Mouse (Mus musculus): ENCODE measurements at regions not wholly inside any gene's neighbourhood (a gene's known extent, or its start where the extent isn't known, plus 50 kb on each side); places are given as distances from the start of the nearest gene placed in this dataset.

DNA sequence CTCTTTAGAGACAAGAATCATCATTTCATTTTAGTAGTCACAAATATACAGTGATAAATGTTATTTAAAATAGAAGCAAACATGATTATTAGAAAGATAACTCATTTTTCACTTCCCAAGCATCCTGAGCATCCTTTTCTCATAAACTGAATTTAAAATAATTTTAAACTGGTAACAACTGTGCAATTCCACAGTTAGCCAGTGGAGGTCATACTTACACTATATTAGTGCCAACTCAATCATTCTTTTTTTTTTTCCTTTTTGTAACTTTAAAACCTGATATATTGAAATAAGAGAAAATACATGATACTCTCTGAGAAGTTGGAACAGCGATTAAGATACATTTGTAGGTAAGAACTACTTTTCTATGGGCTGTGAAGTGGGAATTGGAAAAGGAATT lies 113.2 kb upstream of the Gm17509 start:
- CTCF ChIA-PET = interaction anchor here (1.2 kb wide), 1 partner anchor 1016 kb away, joined by 3 read pairs; no protein-coding TSS in a partner anchor

DNA sequence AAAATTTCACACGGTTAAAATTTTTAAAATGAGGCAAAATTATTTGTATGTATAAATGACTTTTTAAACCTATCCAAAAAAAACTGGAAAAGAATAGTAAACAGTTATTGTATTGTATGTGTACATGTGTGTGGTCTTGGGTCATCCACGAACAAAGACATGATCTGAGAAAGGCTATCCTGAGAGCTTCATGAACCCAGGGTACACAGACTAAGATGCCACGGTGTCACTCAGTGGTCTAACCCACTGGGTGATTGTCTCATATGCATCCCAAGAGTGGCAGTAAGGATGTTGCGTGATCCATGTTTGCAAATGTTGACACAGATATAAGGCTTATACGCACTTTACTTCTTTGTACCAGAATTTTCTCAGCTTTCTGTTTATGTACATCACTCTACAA lies 113.7 kb upstream of the Gm17509 start:
- CTCF ChIA-PET = interaction anchor here (1.2 kb wide), 1 partner anchor 1016 kb away, joined by 3 read pairs; no protein-coding TSS in a partner anchor

DNA sequence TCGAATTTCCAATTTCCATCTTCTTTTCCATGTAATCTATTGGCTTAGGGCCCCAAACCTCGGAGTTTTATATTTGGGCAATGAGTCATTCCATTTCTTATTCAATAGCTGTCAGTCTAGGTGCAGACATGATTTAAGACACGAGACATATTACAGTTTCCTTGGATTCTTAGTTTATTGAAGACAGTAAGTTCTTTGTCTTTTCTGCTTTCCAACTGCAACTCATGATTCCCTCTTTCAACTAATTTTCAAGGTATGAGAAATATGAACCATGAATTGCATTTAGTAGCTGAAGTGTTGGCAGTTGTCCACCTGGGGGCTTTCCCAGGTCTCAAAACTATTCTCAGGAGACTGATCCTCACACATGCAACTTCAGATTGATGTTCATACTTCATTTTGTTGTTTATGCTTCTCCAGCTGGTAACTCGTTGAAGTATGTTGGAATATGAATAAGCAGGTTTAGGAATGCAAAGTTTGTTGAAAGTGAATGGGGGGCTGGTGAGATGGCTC lies 160.3 kb upstream of the Gm17509 start:
- CTCF ChIA-PET = no interaction called here

DNA sequence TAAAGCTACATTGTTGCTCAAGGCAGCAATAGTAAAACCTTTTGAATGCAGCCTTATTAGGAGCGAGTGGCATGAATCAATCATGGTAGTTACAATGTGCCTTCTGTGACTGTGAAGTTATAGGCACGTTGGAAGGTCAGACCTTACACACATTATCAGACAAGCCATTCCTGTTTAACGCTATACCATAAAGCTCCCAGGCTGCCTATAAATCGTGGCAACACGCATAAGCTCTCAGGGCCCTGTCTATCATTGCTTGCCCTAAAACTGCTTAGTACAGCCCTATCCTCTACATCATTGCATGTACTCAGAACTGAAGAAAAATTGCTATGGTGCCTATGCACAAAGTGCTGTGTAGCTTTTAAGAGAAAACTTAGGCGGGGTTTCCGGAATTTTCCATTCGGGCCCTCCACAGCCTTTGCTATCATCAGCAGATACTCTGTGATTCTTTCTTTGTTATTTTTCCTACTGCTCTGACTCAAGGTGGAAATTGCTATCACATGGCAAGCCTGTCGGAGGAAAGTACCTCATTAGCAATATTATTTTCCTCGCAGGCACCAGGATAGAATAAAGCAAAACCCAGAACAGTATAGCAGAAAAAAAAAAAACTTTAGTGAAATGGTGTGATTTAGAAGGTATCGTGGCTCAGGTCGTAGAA lies 162.7 kb upstream of the Gm17509 start:
- CTCF ChIA-PET = no interaction called here

DNA sequence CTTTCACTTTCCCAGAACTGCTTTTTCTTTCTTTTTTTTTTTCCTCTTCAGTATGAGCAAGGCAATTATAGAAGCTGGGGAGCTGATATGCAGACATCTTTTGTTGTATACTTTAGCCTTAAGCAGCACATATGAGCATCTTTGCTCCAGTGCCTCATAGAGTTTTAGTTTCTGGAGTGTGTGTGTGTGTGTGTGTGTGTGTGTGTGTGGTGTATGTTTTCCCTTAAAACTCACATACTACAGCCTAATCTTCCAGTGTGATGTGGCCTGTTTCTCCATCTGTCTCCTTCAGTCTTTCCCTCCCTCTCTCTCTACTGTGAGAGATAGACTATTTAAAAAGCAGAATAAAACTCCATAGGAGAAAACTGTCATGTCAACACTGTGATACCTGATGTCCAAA lies 169.4 kb upstream of the Gm17509 start:
- CTCF ChIA-PET = no interaction called here

DNA sequence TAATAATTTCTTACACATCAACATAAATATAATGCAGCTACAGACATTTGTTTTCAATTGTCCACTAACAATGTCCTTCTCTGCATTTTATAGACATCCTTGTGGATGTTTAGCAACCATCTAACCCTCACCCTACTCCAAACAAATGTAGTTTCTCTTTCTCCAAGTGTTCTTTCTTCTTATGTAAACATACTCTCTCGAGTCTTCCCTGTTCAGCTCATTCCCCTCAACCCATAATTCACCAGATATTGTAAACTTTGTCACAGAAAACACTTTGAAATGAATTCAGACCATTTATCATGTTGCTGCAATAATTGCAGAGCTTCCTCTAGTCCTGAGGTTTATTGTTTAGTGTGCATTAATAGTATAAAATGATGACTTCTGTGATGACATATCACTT lies 172.6 kb upstream of the Gm17509 start:
- CTCF ChIA-PET = no interaction called here

DNA sequence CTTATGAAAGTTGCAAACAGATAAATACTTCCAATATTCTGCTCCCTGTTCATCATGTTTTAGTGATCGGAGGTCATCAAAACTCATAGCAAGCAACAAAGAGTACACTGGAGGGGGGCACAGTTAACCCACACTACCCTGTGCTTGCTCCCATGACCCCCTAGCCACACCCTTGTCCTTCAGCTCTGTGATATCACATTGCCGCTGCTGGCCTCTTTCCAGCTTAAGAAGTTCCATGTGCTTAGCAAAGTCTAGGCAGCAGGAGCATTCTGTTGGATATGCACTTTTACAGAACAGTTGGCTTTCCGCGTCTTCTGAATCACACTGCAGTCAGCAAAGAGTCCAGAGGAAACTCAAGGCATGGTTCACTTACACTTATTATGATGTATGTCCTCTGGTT lies 180.4 kb upstream of the Gm17509 start:
- CTCF ChIA-PET = no interaction called here

DNA sequence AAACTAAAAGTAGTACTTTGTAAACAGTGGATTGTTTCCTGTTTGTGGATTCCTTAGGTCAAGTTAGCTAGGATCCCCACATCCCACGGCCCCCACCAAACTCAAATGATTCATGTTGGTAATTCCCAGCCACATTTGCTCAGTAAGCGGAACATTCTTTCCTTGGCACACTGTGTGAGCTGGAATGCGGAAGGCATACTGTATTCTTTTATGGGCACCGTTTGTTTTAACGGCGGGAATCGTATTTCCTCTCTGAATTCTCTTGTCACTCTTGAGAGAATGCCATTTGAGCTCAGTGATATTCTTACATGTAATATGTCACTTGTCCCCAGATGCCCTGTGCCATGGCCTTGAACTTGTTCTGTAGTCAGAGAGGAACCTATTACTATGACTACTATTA lies 189.1 kb upstream of the Gm17509 start:
- CTCF ChIA-PET = no interaction called here

DNA sequence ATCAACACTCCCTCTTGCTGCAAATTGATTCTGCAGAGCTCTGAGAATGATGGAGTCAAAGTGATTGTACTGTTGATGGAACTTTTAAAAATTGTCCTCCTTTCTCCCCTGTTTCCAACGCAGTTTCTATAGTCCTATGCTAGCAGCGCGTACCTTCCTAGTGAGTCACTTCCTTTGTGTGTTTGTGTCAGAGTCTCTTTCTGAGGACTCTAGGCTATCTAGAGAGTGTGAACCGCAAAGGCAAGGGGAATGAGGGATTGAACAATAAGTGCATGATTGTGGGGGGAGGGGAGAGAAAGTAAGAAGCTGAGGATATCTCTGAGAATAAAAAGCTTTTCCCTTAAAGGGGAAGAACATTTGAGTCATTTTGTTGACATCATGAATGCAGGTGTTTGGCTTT lies 188.5 kb upstream of the Hcn1 start:
- CTCF ChIA-PET = no interaction called here

DNA sequence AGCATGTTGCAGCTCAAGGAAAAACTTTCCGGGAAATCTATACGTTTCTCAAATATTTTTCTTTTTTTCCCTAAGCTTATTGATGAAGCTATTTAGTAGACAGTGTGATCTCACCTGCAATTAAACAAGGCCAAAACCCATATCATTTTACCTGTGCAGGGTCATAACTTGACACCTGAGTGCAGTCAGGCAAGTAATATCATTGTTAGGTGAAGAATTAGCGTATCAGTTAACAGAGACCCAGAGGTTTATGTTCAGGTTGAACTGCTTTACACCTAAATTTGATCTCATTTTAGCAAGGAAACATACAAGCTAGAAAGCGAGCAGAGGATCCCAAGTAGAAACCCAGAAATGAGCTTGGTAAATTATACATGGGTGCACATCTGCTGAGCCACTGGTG lies 178.6 kb upstream of the Hcn1 start:
- CTCF ChIA-PET = no interaction called here

DNA sequence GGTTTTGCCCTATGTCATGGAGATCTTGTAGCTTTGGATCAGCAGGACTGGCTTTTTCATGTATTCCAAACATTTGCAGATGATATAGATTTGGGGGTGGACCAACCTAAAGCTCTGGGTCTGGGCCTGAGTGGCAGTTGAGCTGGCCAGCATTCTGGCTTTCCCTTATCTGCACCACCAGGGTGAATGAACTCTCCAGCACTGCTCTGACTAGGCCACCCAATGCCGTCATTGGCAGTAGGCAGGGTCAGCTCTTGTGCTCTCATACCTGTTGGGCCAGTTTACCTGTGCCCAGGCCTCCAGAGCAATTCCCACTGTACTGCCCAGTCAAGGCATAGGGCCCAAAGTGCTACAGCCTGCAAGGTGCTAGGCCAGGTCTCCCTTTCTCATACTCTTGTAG lies 177.1 kb upstream of the Hcn1 start:
- CTCF ChIA-PET = no interaction called here

DNA sequence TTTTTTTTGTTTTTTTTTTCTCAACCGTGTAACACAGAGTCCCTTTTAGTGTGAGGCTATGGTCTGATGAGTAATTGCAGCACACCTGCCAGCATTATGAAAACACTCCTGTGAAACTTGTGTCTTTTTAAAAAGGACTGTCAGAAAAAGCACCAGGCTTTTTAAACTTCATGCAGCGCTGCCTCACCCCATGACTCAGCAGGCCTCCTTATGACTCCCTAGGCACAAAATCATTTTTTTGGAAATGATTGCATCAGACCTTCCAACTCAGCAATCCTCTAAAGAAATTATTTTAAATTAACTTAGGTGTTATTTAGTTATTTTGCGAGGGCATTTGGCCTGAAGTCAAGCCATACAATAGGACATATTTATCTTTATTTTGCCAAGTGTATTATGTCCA lies 134.7 kb upstream of the Hcn1 start:
- CTCF ChIA-PET = no interaction called here

DNA sequence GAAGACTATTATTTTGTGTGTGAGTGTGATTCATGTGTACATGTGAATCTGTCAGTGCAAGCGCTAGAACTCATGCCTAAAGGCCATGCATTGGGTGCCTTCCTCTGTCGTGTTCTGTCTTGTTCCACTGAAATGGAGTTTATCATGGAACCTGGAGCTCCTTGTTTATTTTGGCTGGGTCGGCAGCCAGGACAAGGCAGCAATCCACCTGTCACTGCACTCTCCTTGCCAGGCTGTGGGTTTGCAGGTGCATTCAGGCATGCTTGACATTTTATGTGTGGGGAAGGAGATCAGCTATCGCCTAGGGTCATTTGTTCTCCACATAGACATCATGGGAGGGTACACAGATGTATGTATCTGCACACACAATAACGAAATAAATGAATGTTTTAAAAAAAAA lies 129.4 kb upstream of the Hcn1 start:
- CTCF ChIA-PET = no interaction called here

DNA sequence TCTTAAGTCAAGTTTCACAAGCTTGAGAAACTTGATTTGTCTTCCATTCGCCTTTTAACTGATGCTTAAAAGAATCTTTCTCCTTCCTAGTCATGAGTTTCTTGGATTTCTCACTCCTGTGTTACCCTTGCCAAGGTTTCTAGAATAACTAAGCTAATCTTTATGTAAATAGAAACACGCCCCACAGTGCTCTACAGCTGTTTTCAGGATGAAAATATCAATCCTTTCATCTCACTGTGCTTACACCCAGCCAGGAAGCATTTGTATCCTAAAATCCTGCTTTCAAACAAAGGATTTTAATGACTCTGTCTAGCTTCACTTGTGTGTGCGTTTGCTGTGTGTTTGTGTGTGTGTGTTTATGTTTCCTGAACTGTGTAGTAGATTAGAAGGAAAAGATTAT lies 119.5 kb upstream of the Hcn1 start:
- CTCF ChIA-PET = no interaction called here

DNA sequence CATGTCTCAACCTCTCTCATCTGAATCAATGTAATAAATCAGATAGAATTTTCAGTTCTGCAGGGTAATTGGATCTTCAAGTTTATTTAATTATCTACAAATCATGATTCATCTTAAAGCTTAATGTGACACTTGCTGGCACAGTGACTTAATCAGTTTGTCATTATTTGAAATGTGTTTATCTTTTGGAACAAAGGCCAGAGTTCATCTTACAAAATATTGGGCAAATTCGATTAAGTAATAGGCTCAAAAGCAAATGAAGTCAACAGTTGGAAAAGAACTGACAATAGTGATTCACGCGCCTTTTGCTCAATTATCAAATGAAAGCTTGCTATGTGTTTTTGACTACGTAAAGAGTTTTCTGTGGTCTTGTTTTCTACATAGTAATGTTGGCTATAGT lies 93.4 kb upstream of the Hcn1 start:
- CTCF ChIA-PET = no interaction called here

DNA sequence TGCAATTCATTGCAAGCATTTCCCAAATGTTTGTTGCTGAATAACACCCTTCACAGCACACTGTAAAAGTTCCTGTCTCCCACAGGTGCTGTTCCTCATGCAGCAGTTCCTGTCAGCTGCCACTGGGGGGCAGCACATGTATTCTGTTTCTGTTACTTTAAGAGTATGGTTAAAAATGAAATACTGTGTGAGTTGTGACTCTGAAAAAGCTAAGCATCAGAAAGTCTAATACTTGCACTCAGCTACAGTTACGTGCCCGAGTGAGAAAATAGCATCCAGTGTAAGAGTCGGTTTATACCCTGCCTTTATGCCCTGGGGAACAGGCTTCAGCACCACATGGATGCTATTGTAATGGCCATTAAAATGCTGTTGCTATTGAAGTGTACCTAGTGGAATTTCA lies 52.0 kb upstream of the Hcn1 start:
- CTCF ChIA-PET = no interaction called here

Measured in spleen, embryonic (tissue).